Mouse (Mus musculus): ENCODE data around the gene Akp3. TPM values are rescaled to one million over a fixed set of nuclear protein-coding genes. Genes with fewer than 3 reads are reported as not detected.

Gene Akp3
- polyA plus RNA-seq, 1 experiment from 2014 or later: not detected

DNA sequence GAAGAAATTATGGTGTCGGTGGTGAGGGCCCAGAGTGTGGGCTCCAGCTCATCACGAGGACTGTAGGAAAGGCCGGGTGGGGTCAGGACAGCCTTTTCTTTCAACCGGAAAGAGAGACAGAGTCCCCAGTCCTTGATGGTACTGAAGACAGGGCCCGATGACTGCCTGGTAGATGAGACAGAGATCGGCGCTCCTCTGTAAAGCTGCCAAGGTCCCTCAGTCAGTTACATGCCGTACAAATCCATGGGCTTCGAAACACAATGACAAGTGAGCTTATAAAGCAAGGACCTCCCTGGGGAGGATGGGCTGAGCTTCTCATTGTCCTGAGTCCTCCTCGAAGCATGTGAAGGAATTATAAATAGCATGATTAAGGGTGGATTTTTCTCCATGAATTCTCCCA, 18.4 kb downstream of the Akp3 start:
- WGBS: 76% methylated on average over 10 of the region's 10 CpGs
- no peak overlapping the region for H3K9ac ChIP-seq (ENCODE audit: low read length)
- no peaks in the 10 kb centered on the region for H3K9me3 ChIP-seq (ENCODE audit: control insufficient read depth, low read length)
- H3K27me3 ChIP-seq (ENCODE audit: control insufficient read depth, insufficient read depth, low read length): no peaks in the 10 kb centered on the region
- no peak overlapping the region for H3K4me3 ChIP-seq (ENCODE audit: low read depth, low read length)
- H3K4me2 ChIP-seq (ENCODE audit: low read depth, low read length, severe bottlenecking): no peak overlapping the region
- H3K36me3 ChIP-seq (ENCODE audit: control insufficient read depth, insufficient read depth, low read length): no peaks in the 10 kb centered on the region
- ATAC-seq (replicated peaks; ENCODE audit: low FRiP score): no peak
- no peaks in the 10 kb centered on the region for H3K4me1 ChIP-seq (replicated peaks; ENCODE audit: control insufficient read depth, insufficient read depth, low read length)
- no peak for DNase-seq (ENCODE audit: low spot score)
- H3K27ac ChIP-seq (ENCODE audit: low read depth, low read length): no peak overlapping the region

DNA sequence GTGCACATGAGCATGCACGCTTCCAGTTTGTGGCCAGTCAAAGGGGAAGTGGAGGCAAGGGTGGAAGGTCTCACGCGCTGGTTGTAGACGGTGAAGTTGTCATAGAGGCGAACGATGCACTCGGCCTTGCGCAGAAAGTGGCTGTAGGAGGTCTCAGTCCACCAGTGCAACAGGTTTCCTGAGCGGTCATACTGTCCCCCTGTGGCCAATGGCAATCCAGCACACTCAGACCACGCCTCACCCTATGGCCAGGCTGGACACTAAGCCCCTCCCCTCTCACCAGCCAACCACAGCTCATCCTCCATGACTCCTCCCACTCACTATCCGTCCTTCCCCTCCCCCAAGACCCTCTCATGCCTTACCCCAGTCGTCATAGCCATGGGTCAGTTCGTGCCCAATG, 24.6 kb downstream of the Akp3 start:
- Histone ChIP-seq H3K27ac (ENCODE audit: low read depth, low read length) (no peak overlapping the region), H3K27me3 (ENCODE audit: control insufficient read depth, insufficient read depth, low read length) (peaks cover 31% of the 10 kb centered on the region), H3K9ac (ENCODE audit: low read length) (no peak overlapping the region), H3K9me3 (ENCODE audit: control insufficient read depth, low read length) (no peaks in the 10 kb centered on the region), H3K36me3 (ENCODE audit: control insufficient read depth, insufficient read depth, low read length) (no peaks in the 10 kb centered on the region), H3K4me1 (replicated peaks; ENCODE audit: control insufficient read depth, insufficient read depth, low read length) (peaks cover 8% of the 10 kb centered on the region), H3K4me3 (ENCODE audit: low read depth, low read length) (no peak overlapping the region), H3K4me2 (ENCODE audit: low read depth, low read length, severe bottlenecking) (no peak overlapping the region)
- ATAC-seq (replicated peaks; ENCODE audit: low FRiP score) (0 out of 2 replicates have a peak, but pooled peaks have one; percentile 16), DNase-seq (ENCODE audit: low spot score) (no peak)
- WGBS: 26% methylated on average over 13 of the region's 13 CpGs

DNA sequence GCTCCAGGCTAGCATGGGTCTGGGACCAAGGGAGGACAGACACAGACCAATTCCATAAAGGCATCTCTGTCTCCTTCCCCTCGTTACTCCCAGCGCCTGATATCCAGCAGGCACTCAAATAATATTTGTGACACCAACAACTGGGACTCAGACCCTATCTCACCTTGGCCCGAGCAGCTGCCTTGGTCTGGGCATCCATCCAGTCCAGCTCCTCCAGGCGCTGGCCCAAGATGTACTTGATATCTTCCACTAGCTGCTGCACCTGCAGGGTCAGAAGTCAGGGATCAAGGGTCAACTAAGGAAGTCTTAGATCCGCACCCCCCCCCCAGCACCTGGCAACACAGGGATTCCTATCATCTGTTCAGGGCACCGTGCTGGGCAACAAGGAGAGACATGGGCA, 26.5 kb downstream of the Akp3 start:
- DNase-seq (ENCODE audit: low spot score): no peak
- Histone ChIP-seq H3K4me2 (ENCODE audit: low read depth, low read length, severe bottlenecking) (no peak overlapping the region), H3K36me3 (ENCODE audit: control insufficient read depth, insufficient read depth, low read length) (no peaks in the 10 kb centered on the region), H3K9ac (ENCODE audit: low read length) (no peak overlapping the region), H3K9me3 (ENCODE audit: control insufficient read depth, low read length) (no peaks in the 10 kb centered on the region), H3K27ac (ENCODE audit: low read depth, low read length) (no peak overlapping the region), H3K4me1 (replicated peaks; ENCODE audit: control insufficient read depth, insufficient read depth, low read length) (peaks cover 14% of the 10 kb centered on the region), H3K27me3 (ENCODE audit: control insufficient read depth, insufficient read depth, low read length) (peaks cover 50% of the 10 kb centered on the region), H3K4me3 (ENCODE audit: low read depth, low read length) (no peak overlapping the region)
- no peak for ATAC-seq (replicated peaks; ENCODE audit: low FRiP score)
- WGBS: 86% methylated on average over 6 of the region's 6 CpGs

DNA sequence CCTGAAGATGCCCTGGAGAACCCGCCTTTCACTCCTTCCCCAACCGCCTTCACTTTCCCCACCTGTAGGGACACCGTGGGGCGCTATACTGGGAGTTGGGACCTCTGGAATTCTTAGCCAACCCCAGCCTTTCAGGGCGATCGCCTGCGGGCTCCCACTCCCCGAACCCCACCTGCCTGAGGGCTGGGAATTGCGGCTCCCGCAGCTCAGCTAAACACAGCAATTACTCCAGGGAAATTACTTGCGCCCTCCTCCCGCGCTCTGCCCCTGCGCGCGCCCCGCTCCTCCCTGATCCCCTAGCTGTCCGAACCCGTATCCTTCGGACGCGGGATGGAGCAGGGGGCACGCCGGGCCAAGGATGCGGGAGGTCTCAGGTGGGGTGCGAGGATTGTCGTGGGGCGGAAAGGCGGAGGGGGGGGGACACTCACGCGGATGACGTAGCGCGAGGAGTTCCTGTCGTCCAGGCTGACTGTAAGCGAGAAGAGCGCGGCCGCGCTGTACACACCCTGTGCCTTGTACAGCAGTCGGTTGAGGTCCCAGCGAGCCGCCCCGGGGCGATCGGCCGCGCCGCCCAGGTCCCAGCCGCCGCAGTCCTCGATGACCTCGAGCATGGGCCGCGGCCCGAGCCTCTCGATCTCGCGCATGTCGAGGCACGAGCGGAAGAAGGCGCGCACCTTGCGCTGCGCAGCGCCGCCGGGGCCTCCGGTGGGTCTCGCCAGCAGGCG, 29.2 kb downstream of the Akp3 start:
- peak overlapping the region; percentile 43 for H3K4me2 ChIP-seq (ENCODE audit: low read depth, low read length, severe bottlenecking)
- no peak for ATAC-seq (replicated peaks; ENCODE audit: low FRiP score)
- no peaks in the 10 kb centered on the region for H3K9me3 ChIP-seq (ENCODE audit: control insufficient read depth, low read length)
- H3K4me1 ChIP-seq (replicated peaks; ENCODE audit: control insufficient read depth, insufficient read depth, low read length): peaks cover 17% of the 10 kb centered on the region
- H3K9ac ChIP-seq (ENCODE audit: low read length): no peak overlapping the region
- under 1% methylated on average over 72 of the region's 72 CpGs for WGBS
- peak; percentile 62 for DNase-seq (ENCODE audit: low spot score)
- H3K27me3 ChIP-seq (ENCODE audit: control insufficient read depth, insufficient read depth, low read length): peaks cover 71% of the 10 kb centered on the region
- H3K27ac ChIP-seq (ENCODE audit: low read depth, low read length): no peak overlapping the region
- H3K4me3 ChIP-seq (ENCODE audit: low read depth, low read length): peak overlapping the region; percentile 37
- no peaks in the 10 kb centered on the region for H3K36me3 ChIP-seq (ENCODE audit: control insufficient read depth, insufficient read depth, low read length)

DNA sequence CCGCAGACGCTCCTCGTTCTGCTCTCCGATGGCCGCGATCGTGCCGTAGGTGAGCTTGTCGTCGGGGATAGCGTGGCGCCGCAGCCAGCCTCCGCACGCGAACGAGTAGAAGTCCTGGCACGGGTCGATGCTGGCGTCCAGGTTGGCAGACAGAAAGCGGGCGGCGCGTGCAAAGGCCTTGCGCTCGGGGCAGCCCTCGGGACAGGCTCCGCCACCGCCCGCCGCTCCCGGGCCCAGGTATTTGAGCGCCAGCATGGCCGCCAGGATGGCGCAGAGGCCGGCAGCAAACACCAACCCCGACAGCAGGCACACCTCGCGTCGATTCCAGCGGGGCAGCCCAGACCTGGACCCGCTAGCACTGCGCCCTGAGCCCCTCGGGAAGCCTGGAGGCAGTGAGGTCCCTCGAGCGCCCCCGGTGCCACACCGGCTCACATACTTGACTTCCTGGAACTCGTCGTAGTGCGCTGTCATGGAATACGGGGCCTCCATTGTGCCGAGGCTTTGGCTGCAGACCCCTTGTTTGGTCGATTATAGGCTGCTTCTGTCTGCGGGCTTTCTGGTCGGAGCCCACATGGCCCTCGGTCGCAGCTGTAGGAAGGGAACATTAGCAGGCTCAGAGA, 29.8 kb downstream of the Akp3 start:
- H3K9me3 ChIP-seq (ENCODE audit: control insufficient read depth, low read length): no peaks in the 10 kb centered on the region
- under 1% methylated on average over 58 of the region's 58 CpGs for WGBS
- peaks cover 17% of the 10 kb centered on the region for H3K4me1 ChIP-seq (replicated peaks; ENCODE audit: control insufficient read depth, insufficient read depth, low read length)
- no peak overlapping the region for H3K27ac ChIP-seq (ENCODE audit: low read depth, low read length)
- DNase-seq (ENCODE audit: low spot score) (no peak), ATAC-seq (replicated peaks; ENCODE audit: low FRiP score) (no peak)
- H3K4me2 ChIP-seq (ENCODE audit: low read depth, low read length, severe bottlenecking): peak overlapping the region; percentile 43
- no peak overlapping the region for H3K9ac ChIP-seq (ENCODE audit: low read length)
- peaks cover 71% of the 10 kb centered on the region for H3K27me3 ChIP-seq (ENCODE audit: control insufficient read depth, insufficient read depth, low read length)
- H3K36me3 ChIP-seq (ENCODE audit: control insufficient read depth, insufficient read depth, low read length): no peaks in the 10 kb centered on the region
- peak overlapping the region; percentile 37 for H3K4me3 ChIP-seq (ENCODE audit: low read depth, low read length)

DNA sequence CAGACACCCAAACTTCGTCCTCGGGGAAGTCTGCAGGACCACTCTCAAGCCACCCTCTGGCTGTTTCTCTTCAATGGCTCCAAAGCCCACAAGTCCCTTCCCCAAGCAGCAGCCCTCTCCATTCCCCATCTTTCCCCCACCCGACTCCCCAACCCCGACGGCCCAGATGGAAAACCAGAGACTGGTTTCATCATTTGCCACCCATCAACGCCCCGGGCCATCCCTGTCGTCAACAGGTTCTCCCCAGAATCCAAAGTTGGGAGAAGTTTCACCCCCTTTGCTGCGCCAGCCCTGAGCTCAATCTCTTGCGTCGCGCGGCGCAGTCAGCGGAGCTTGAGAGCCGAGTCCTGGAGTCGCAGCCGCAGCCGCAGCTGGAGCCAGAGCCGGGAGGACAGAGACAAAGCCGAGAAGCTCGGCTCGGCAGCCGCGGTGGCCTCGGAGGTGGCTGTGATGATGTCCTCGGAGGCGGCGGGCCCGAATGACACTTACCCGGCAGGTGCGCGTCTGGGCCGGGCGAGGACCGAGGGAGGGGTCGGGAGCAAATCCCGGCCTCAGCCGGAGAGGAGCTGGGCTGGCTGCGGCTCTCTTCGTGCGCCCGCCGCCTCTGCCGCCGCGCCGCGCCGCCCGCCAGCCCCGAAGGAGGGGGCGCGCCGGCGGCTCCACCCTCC, 30.9 kb downstream of the Akp3 start:
- Histone ChIP-seq H3K4me3 (ENCODE audit: low read depth, low read length) (peak overlapping the region; percentile 37), H3K27me3 (ENCODE audit: control insufficient read depth, insufficient read depth, low read length) (peaks cover 71% of the 10 kb centered on the region), H3K36me3 (ENCODE audit: control insufficient read depth, insufficient read depth, low read length) (no peaks in the 10 kb centered on the region), H3K4me2 (ENCODE audit: low read depth, low read length, severe bottlenecking) (peak overlapping the region; percentile 66), H3K4me1 (replicated peaks; ENCODE audit: control insufficient read depth, insufficient read depth, low read length) (peaks cover 17% of the 10 kb centered on the region), H3K9me3 (ENCODE audit: control insufficient read depth, low read length) (no peaks in the 10 kb centered on the region), H3K27ac (ENCODE audit: low read depth, low read length) (no peak overlapping the region), H3K9ac (ENCODE audit: low read length) (peak overlapping the region; percentile 52)
- ATAC-seq (replicated peaks; ENCODE audit: low FRiP score) (peak; percentile 24), DNase-seq (ENCODE audit: low spot score) (peak; percentile 79)
- WGBS: under 1% methylated on average over 31 of the region's 56 CpGs

DNA sequence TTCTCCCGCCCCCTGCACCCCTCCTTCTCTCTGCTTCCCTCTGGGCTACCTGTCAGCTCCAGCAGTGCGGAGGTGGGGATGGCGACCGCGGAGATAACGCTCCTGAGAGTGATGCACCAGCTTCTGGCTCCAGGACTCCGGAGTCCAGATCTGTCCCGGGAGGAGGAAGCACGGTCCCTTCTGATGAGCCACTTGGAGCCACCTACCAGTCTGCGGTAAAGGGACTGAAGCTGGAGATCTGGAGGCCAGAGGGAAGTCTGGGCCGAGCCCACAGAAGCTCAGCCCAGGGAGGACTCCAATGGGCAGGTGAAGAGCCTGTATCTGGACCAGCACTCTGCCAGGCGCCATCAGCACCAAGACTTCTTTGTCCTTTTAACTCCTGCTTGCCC, 31.4 kb downstream of the Akp3 start, which contains the start of gene Ecel1:
Gene Ecel1, minus strand, starts transcription at position 323 of the 389 bp plus-strand sequence.
- Histone ChIP-seq H3K4me2 (ENCODE audit: low read depth, low read length, severe bottlenecking) (peak within 1 kb of the TSS; percentile 66), H3K27me3 (ENCODE audit: control insufficient read depth, insufficient read depth, low read length) (peaks cover 71% of the 10 kb centered on the region), H3K4me3 (ENCODE audit: low read depth, low read length) (peak within 1 kb of the TSS; percentile 37), H3K9me3 (ENCODE audit: control insufficient read depth, low read length) (no peaks in the 10 kb centered on the region), H3K4me1 (replicated peaks; ENCODE audit: control insufficient read depth, insufficient read depth, low read length) (peaks cover 17% of the 10 kb centered on the region), H3K36me3 (ENCODE audit: control insufficient read depth, insufficient read depth, low read length) (no peaks in the 10 kb centered on the region), H3K27ac (ENCODE audit: low read depth, low read length) (no peak within 1 kb of the TSS), H3K9ac (ENCODE audit: low read length) (peak within 1 kb of the TSS; percentile 52)
- ATAC-seq (replicated peaks; ENCODE audit: low FRiP score): peak; percentile 24
- no peak for DNase-seq (ENCODE audit: low spot score)
- WGBS: 1% methylated on average over 11 of the region's 12 CpGs

DNA sequence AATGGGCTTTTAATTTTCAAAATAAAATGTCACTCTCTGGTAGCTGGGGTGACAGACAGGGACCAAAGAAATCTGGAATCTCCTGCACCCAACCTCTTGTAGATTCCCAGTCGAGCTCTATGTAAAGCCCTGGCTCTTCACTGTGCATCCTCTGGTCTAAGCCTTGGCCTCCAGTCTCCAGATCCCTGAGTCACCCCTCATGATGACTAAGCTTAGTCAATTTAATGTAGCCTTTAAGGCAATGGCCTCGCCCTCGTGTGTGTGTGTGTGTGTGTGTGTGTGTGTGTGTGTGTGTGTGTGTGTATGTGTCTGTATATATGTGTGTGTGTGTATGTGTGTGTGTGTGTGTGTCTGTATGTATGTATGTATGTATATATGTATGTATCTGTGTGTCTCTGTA, 34.6 kb downstream of the Akp3 start:
- H3K4me3 ChIP-seq (ENCODE audit: low read depth, low read length): no peak overlapping the region
- H3K27ac ChIP-seq (ENCODE audit: low read depth, low read length): no peak overlapping the region
- H3K9me3 ChIP-seq (ENCODE audit: control insufficient read depth, low read length): no peaks in the 10 kb centered on the region
- peaks cover 40% of the 10 kb centered on the region for H3K27me3 ChIP-seq (ENCODE audit: control insufficient read depth, insufficient read depth, low read length)
- no peak overlapping the region for H3K9ac ChIP-seq (ENCODE audit: low read length)
- no peak overlapping the region for H3K4me2 ChIP-seq (ENCODE audit: low read depth, low read length, severe bottlenecking)
- DNase-seq (ENCODE audit: low spot score) (no peak), ATAC-seq (replicated peaks; ENCODE audit: low FRiP score) (no peak)
- peaks cover 9% of the 10 kb centered on the region for H3K4me1 ChIP-seq (replicated peaks; ENCODE audit: control insufficient read depth, insufficient read depth, low read length)
- WGBS: 82% methylated on average over 3 of the region's 3 CpGs
- no peaks in the 10 kb centered on the region for H3K36me3 ChIP-seq (ENCODE audit: control insufficient read depth, insufficient read depth, low read length)

All from forebrain, embryonic 11.5 days (tissue).